Mouse (Mus musculus) adrenal gland, postnatal 14 days (tissue): ENCODE results near the gene Sae1. TPM values are rescaled to one million over a fixed set of nuclear protein-coding genes. Genes with fewer than 3 reads are reported as not detected.
A peak's percentile ranks its signal among the peaks of the same experiment; 100 is the strongest.

Experiments used
- DNase-seq: peaks from one replicate; pipeline ENCODE4 v3.0.0; 2021; ENCODE audit warnings: mixed read lengths
- total RNA-seq: library from RNA; stranded (reverse); gene quantifications from 2 replicates; pipeline ENCODE4 v1.2.3, GENCODE M21; 2021

Sae1 gene
- total RNA-seq, 1 experiment from 2014 or later: 62.3 TPM

DNA sequence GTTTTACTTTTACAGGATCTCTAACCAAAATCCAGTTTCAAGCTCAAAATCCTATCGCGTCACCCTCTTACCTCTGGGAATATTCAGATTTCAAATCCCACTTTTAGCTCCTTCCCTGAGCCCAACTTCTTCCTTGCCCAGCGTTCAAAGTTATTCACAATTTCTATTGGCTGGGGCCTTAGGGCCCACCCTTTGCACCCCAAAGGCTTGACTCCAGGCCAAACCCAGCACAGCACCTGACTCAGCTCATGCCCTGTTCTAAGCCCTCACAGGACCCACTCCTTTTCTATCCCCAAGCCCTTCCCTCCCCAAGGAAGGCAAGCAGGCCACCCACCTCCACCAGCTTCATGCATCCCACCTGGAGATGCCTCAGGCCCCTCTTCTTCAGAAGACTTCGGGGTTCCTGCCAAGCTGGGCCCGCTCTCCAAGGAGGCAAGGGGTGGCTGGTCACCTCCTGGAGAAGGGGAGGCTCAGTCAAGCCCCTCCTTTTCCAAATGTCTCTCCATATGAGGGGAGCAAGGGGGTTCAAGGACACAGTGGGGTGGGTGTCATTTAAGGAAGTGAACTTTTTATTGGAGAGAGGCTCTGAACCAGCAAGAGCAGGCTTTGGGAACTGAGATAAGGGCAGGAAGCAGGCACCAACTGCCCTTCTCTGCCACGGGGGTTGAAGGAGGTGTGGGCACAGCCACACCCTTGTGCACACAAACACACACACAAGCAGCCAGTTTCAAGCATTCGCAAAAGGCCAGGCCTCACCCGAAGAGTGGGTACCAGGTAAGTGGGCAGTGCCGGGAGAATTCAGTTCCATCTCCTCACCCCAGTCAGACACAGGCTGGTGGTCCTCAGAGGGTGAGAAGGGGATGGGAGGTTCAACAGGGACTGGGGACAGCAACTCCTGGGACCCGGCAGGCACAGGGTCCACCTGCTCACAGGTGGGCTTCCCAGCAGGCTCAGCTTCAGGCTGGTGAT, 112.4 kb downstream of the Sae1 start:
- peak; percentile 12 for DNase-seq

DNA sequence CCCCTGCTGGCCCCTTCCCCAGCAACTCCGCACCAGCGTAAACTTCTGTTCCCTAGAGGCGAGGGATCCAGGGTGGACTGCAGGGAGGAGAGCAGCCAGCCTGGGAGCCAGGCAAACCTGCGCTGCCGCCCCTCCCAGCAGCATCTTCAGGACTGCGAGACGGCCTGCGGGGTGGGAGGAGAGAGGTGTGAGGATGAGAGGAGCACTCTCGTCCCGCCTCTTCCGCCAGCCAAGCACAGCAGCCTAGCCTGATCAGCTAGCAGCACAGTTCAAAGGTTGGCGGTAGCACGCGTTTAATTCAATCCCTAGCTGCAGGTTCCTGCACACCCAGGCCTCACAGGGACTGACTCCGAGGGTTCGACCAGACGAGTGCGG, 113.9 kb downstream of the Sae1 start:
- peak; percentile 80 for DNase-seq

DNA sequence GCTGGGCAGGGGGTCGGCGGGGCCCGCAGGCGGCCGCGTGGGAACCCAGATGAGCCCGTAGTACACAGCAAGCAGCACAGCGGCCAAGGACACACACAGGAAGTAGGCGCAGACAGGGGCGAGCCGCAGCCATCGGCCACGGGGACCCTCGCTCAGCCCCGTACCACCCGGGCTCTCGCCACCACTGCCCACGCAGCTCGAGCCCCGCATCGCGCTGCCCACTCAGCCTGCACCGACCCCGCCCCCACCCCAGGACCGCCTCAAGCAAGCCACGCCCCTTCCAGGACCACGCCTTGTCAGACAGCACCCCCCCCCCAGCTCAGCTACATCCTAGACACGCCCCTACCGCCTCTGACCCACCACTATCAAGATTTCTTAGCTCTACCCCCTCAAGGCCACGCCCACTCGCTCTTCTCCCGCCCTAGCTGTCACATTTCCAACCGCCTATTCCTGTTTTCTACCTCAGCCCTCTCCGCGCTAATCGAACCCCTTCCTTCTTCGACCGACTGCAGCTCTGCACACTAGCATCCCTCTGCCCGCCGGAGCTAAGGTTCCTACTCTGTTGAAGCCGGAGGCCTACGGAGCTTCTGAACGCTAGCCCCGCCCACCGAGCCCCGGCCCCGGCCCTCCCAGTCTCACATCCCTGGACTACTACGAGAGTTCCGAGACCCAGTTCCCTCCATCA, 114.4 kb downstream of the Sae1 start, which contains the start of gene Inafm1:
Gene Inafm1, minus strand, starts transcription at position 537 of the 685 bp plus-strand sequence.
- peak; percentile 94 for DNase-seq

DNA sequence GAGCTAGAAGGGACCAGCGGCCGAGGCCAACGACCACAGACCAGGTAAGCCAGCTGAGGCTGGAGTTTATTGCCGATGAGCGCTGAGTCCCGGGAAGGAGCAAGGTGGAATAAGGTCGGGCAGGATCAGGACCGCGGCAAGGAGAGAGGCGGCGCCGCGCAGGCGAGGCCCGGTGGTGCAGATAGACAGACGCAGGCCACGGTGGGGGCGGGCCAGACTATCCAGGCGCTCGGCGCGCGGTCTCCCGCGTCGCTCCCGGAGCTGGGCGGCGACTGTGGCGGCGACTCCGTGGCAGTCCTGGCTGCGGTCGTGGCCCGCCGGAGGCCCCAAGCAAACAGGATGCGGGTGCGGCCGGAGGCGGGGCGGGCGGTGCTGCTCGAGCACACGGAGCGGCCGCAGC, 114.9 kb downstream of the Sae1 start:
- DNase-seq: peak; percentile 90

DNA sequence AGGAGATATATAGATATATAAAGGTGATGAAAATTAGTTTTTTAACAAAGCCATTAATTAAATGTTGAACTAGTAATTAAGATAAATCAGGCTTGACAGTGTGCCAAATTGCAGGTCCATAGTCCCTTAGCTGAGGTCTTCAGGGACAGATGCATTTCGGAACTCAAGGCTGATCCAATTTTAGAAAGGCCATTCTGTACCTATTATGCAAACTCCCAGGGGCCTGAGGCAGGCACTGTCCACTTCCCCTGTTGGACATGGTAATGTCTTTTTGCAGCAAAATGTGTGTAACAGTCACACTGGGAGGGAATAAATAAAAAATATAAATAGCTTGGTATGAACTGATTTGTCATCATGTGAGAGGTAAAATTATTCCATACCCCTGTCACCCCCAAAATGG, 116.5 kb downstream of the Sae1 start:
- no peak for DNase-seq

Other genes starting within 250 kb of the Sae1 start
- gene Meis3, start 212.7 kb downstream of the Sae1 start, total RNA-seq: 9.4 and 16.2 TPM in 2 replicates
- 12.3 and 13.7 TPM in 2 replicates for gene Dhx34, start 165.8 kb downstream of the Sae1 start, total RNA-seq
- 0.37 and 0.75 TPM in 2 replicates for gene C5ar2, start 143.7 kb downstream of the Sae1 start, total RNA-seq
- gene C5ar1, start 128.3 kb downstream of the Sae1 start, total RNA-seq: 3.3 and 5.5 TPM in 2 replicates
- 16.6 and 21.1 TPM in 2 replicates for gene Inafm1, start 114.2 kb downstream of the Sae1 start, total RNA-seq
- gene Ccdc9, start 101.0 kb downstream of the Sae1 start, total RNA-seq: 68.1 and 75.4 TPM in 2 replicates
- gene Bbc3, start 79.4 kb downstream of the Sae1 start, total RNA-seq: 5.8 and 11.6 TPM in 2 replicates
- gene Zc3h4, start 13.1 kb upstream of the Sae1 start, total RNA-seq: 37.4 and 48.5 TPM in 2 replicates
- 46.2 and 49.2 TPM in 2 replicates for gene Tmem160, start 65.0 kb upstream of the Sae1 start, total RNA-seq
- gene Npas1, start 89.9 kb upstream of the Sae1 start, total RNA-seq: not detected in 2 replicates
- gene Arhgap35, start 227.2 kb upstream of the Sae1 start, total RNA-seq: 55.2 and 57.6 TPM in 2 replicates